Mouse (Mus musculus): ENCODE measurements around the gene Masp1.

DNA sequence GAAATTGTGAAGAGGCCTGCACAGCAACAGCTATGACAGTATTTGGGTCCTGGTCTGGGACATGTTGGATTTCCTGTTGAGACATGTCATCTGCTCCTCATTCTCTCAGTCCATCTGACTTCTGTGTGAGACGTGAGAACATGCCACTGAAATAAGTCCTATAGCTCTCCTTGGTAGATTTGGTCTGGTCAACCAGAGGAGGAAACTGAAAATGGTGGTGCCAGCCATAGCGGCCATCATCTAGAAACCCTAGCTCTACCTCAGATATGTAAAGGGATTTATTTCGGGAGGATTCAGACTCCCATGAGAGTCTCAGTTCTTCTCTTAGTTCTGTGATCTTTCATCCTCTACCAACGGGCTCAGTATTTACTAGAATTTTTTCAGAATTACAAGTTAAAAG, 45.0 kb downstream of the Masp1 start:
- TF ChIP-seq POLR2A (IDR thresholded peaks at IDR 0.05; ENCODE audit: extremely low read depth, insufficient read depth, low read length) = no peak
- no peak for TF ChIP-seq CTCF (IDR thresholded peaks at IDR 0.05; ENCODE audit: extremely low read depth, insufficient read depth, low read length)
